8 mouse cellular contexts compared by ENCODE assay signal in the genomic region with DNA sequence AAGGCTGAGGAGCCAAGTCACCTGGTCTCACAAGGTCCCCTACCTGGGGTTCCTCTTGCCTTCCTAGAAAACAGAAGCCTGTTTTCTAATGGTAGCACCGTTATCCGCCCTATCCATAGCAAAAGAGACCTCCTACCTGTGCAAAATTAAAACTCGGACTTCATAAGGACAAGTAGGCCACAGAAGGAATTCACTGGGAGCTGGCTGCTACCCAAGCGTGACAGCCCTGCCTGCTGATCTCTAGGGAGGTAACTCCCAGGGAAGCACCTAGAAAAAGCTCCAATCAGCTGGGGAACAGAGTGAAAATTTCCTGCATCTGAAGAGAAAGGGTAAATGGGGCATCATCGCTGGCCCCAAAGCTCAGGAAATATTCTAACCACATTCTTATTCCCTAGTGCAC. TPM values are rescaled to one million over a fixed set of nuclear protein-coding genes. Genes with fewer than 3 reads are reported as not detected.
DNase-seq lines count a peak whose midpoint lies in the region; ATAC-seq lines count a peak whose summit lies in the region.

TSS of gene Plppr4 (minus strand) at position 349 of the 400 bp plus-strand sequence.

- no peak for ATAC-seq in heart, embryonic 13.5 days (ENCODE audit: extremely low read depth, insufficient number of reproducible peaks, low FRiP score, low TSS enrichment)
- no peak for ATAC-seq in hindbrain, embryonic 15.5 days (ENCODE audit: low FRiP score, low read depth)
- peak; percentile 34; the same call in 1 of the 2 replicates for ATAC-seq in neural tube, embryonic 12.5 days (ENCODE audit: low FRiP score, low read depth)

- no peak within 1 kb of the TSS for H3K27ac ChIP-seq in heart, embryonic 13.5 days (replicated peaks)
- H3K27ac ChIP-seq in embryonic facial prominence, embryonic 10.5 days (replicated peaks): peak within 1 kb of the TSS; percentile 57; the same call in 1 of the 2 replicates
- peak within 1 kb of the TSS; percentile 90 for H3K27ac ChIP-seq in hindbrain, embryonic 15.5 days (replicated peaks)
- H3K27ac ChIP-seq in neural tube, embryonic 12.5 days: no peak within 1 kb of the TSS

- H3K4me2 ChIP-seq in heart, embryonic 13.5 days: peak within 1 kb of the TSS; percentile 89
- H3K4me2 ChIP-seq in hindbrain, embryonic 15.5 days: peak within 1 kb of the TSS; percentile 78
- peak within 1 kb of the TSS; percentile 89 for H3K4me2 ChIP-seq in neural tube, embryonic 12.5 days (replicated peaks)

- DNase-seq in heart, postnatal 25 days (ENCODE audit: low spot score): no peak
- DNase-seq in embryonic facial prominence, embryonic 10.5 days (ENCODE audit: low spot score): no peak
- DNase-seq in left cerebral cortex, postnatal 10 days (ENCODE audit: extremely low spot score in 1 of 2, low spot score in 2 of 2): peak in 1 of 2 experiments; percentile 31
- no peak for DNase-seq in thymus, postnatal 36 days
- no peak for DNase-seq in cerebellum, postnatal 10 days

- intact Hi-C loops in heart, postnatal 25 days (cut with DNase I): no loop called here
- intact Hi-C loops in left cerebral cortex, postnatal 10 days (cut with DNase I): no loop called here

- H3K4me3 ChIP-seq in heart, embryonic 13.5 days: peak within 1 kb of the TSS; percentile 62
- peak within 1 kb of the TSS; percentile 64 for H3K4me3 ChIP-seq in embryonic facial prominence, embryonic 10.5 days
- peak within 1 kb of the TSS; percentile 77 for H3K4me3 ChIP-seq in hindbrain, embryonic 15.5 days
- H3K4me3 ChIP-seq in neural tube, embryonic 12.5 days: peak within 1 kb of the TSS; percentile 50

- H3K9ac ChIP-seq in heart, embryonic 13.5 days: peak within 1 kb of the TSS; percentile 76
- H3K9ac ChIP-seq in hindbrain, embryonic 15.5 days: peak within 1 kb of the TSS; percentile 75
- H3K9ac ChIP-seq in neural tube, embryonic 12.5 days: peak within 1 kb of the TSS; percentile 53

- peaks cover 9% of the 10 kb centered on the region for H3K27me3 ChIP-seq in heart, embryonic 13.5 days (replicated peaks)
- peaks cover 27% of the 10 kb centered on the region for H3K27me3 ChIP-seq in embryonic facial prominence, embryonic 10.5 days (replicated peaks; ENCODE audit: low read depth, poor library complexity, severe bottlenecking)
- H3K27me3 ChIP-seq in hindbrain, embryonic 15.5 days: no peaks in the 10 kb centered on the region
- H3K27me3 ChIP-seq in neural tube, embryonic 12.5 days (replicated peaks): peaks cover 5% of the 10 kb centered on the region; the same call in 1 of the 2 replicates

- peaks cover 13% of the 10 kb centered on the region for H3K4me1 ChIP-seq in heart, embryonic 13.5 days
- peaks cover 12% of the 10 kb centered on the region for H3K4me1 ChIP-seq in embryonic facial prominence, embryonic 10.5 days
- H3K4me1 ChIP-seq in hindbrain, embryonic 15.5 days (replicated peaks): peaks cover 8% of the 10 kb centered on the region
- H3K4me1 ChIP-seq in neural tube, embryonic 12.5 days: no peaks in the 10 kb centered on the region

- WGBS in heart, embryonic 13.5 days: 42% methylated on average over 5 of the region's 5 CpGs
- 34% methylated on average over 5 of the region's 5 CpGs for WGBS in embryonic facial prominence, embryonic 10.5 days
- WGBS in hindbrain, embryonic 15.5 days: 22% methylated on average over 5 of the region's 5 CpGs
- WGBS in neural tube, embryonic 12.5 days: 46% methylated on average over 5 of the region's 5 CpGs

- no peaks in the 10 kb centered on the region for H3K9me3 ChIP-seq in heart, embryonic 13.5 days
- H3K9me3 ChIP-seq in embryonic facial prominence, embryonic 10.5 days: no peaks in the 10 kb centered on the region
- H3K9me3 ChIP-seq in hindbrain, embryonic 15.5 days: no peaks in the 10 kb centered on the region
- H3K9me3 ChIP-seq in neural tube, embryonic 12.5 days: no peaks in the 10 kb centered on the region

- H3K36me3 ChIP-seq in heart, embryonic 13.5 days: no peaks in the 10 kb centered on the region
- no peaks in the 10 kb centered on the region for H3K36me3 ChIP-seq in embryonic facial prominence, embryonic 10.5 days (replicated peaks)
- no peaks in the 10 kb centered on the region for H3K36me3 ChIP-seq in hindbrain, embryonic 15.5 days
- no peaks in the 10 kb centered on the region for H3K36me3 ChIP-seq in neural tube, embryonic 12.5 days

RNA-seq across cellular contexts. Expression of gene Plppr4, which starts in this region (rescaled TPM):
- polyA plus RNA-seq in heart, embryonic 13.5 days (2015; fragmentation: Nextera tagmentation; extraction: Ambion mirVana): 0.68 and 0.79 TPM in 2 replicates
- under 1 TPM; 0.13 to 0.14 TPM for total RNA-seq in heart, postnatal 25 days (2021)
- 0.32 TPM in 1 of 2 replicates, not detected in the other for polyA plus RNA-seq in embryonic facial prominence, embryonic 10.5 days (2016; fragmentation: Nextera tagmentation; extraction: Ambion mirVana)
- polyA plus RNA-seq in hindbrain, embryonic 15.5 days (2015; fragmentation: Nextera tagmentation; extraction: Ambion mirVana): 27.1 and 30.3 TPM in 2 replicates
- total RNA-seq in left cerebral cortex, postnatal 10 days (2021): 100 to 1,000 TPM; 259 to 267 TPM
- polyA plus RNA-seq in neural tube, embryonic 12.5 days (2016; fragmentation: Nextera tagmentation; extraction: Ambion mirVana): 0.76 and 0.82 TPM in 2 replicates

Comparison
In these comparisons a context has a peak if more than half of its experiments do, and no peak if none do; other contexts are left out.
1. RNA of gene Plppr4 (total RNA-seq): 259 to 267 TPM in left cerebral cortex, postnatal 10 days; 0.13 to 0.14 TPM in heart, postnatal 25 days; every median in the first group is over 100 times any median in the second.
2. RNA of gene Plppr4 (polyA plus RNA-seq): 27.1 to 30.3 TPM in hindbrain, embryonic 15.5 days; 0.68 to 0.79 TPM in heart, embryonic 13.5 days, 0.76 to 0.82 TPM in neural tube, embryonic 12.5 days and 0.32 TPM in embryonic facial prominence, embryonic 10.5 days; every median in the first group is over 10 times any median in the second.
3. Peak in ATAC-seq, H3K4me3 ChIP-seq, H3K9ac ChIP-seq and H3K4me2 ChIP-seq in neural tube, embryonic 12.5 days; RNA of the gene not detected or under 1 TPM.
4. H3K27ac ChIP-seq: peak in embryonic facial prominence, embryonic 10.5 days (single experiment) and hindbrain, embryonic 15.5 days (single experiment); none in heart, embryonic 13.5 days (single experiment) and neural tube, embryonic 12.5 days (single experiment).
5. Peak in every context shown above with its lines, with median percentiles within 50 percentile points of each other: H3K4me2 ChIP-seq, H3K4me3 ChIP-seq and H3K9ac ChIP-seq.